Mouse (Mus musculus): ENCODE results near the gene Ncbp1.

GRCm38 (mm10) chr4:46089524-46090125, 48.8 kb upstream of the Ncbp1 start:
- TF ChIP-seq CTCF (IDR thresholded peaks at IDR 0.05) (no peak), POLR2A (IDR thresholded peaks at IDR 0.05; ENCODE audit: insufficient read depth, low read depth, low read length) (no peak)

Measured in heart, adult 2 months (tissue).